In the genomic region with DNA sequence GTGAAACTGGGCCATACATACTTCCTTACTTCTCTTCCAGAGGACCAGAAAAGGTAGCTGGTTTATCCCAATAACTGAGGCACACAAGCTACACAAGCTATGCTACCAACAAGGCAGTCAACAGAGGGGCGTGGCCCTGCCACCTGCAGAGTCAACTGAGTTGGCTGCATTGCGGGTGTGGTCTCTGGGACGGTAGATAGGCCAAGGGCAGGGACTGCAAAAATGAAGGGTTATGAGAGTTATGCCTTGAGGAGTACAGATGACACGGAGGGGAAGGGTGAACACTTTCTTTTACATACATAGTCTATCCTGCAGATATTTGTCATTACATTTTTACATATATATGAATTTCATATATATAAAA, we compare ENCODE assay signal across 22 mouse cellular contexts. TPM values are rescaled to one million over a fixed set of nuclear protein-coding genes. Genes with fewer than 3 reads are reported as not detected.
DNase-seq lines count a peak whose midpoint lies in the region; ATAC-seq and TF ChIP-seq lines count a peak whose summit lies in the region.
"Had no signal": no experiment of that assay in that cellular context is flagged by ENCODE, and none has a peak within 500 bp of the region (broad histone marks: within the 10 kb centered on the region; RNA-seq: fewer than 3 reads in every experiment).

No protein-coding gene starts in this region.

- no peak for TF ChIP-seq EP300 in stomach, postnatal 0 days (optimal IDR thresholded peaks at IDR 0.05)

- H3K27me3 ChIP-seq in forebrain, embryonic 11.5 days (ENCODE audit: control insufficient read depth, insufficient read depth, low read length) = no peaks in the 10 kb centered on the region
- no peaks in the 10 kb centered on the region for H3K27me3 ChIP-seq in forebrain, embryonic 14.5 days (replicated peaks; ENCODE audit: control insufficient read depth, insufficient read depth, low read length)
- H3K27me3 ChIP-seq in liver, embryonic 12.5 days (replicated peaks) = no peaks in the 10 kb centered on the region
- H3K27me3 ChIP-seq in stomach, postnatal 0 days (ENCODE audit: control insufficient read depth, insufficient read depth, low read length) = no peaks in the 10 kb centered on the region
- H3K27me3 ChIP-seq in midbrain, embryonic 13.5 days = no peaks in the 10 kb centered on the region
- H3K27me3 ChIP-seq: embryonic facial prominence, embryonic 12.5 days; heart, embryonic 12.5 days; limb, embryonic 15.5 days; midbrain, embryonic 15.5 days; neural tube, embryonic 15.5 days; Patski had no signal

- peak; percentile 45 for DNase-seq in forebrain, embryonic 11.5 days (ENCODE audit: low spot score)
- no peak for DNase-seq in forebrain, embryonic 14.5 days (ENCODE audit: low spot score)
- peak; percentile 33 for DNase-seq in stomach, postnatal 0 days (ENCODE audit: low spot score)
- DNase-seq in layer of hippocampus, adult 9-11 months = no peak
- DNase-seq in kidney, postnatal 36 days = no peak
- DNase-seq: adrenal gland, postnatal 10 days; cerebellum, adult 8-10 months; forebrain, postnatal 0 days; heart, postnatal 14 days; lung, postnatal 10 days; thymus, adult 18-20 months; thymus, postnatal 4 days had no signal

- no peaks in the 10 kb centered on the region for H3K4me1 ChIP-seq in forebrain, embryonic 11.5 days (replicated peaks; ENCODE audit: control insufficient read depth, insufficient read depth, low read length)
- no peaks in the 10 kb centered on the region for H3K4me1 ChIP-seq in forebrain, embryonic 14.5 days (ENCODE audit: control insufficient read depth, insufficient read depth, low read length)
- peaks cover 50% of the 10 kb centered on the region for H3K4me1 ChIP-seq in liver, embryonic 12.5 days
- no peaks in the 10 kb centered on the region for H3K4me1 ChIP-seq in stomach, postnatal 0 days (replicated peaks; ENCODE audit: control insufficient read depth, insufficient read depth)
- peaks cover 19% of the 10 kb centered on the region for H3K4me1 ChIP-seq in midbrain, embryonic 13.5 days (replicated peaks)
- H3K4me1 ChIP-seq: limb, embryonic 15.5 days had no signal

- TF ChIP-seq CTCF in stomach, postnatal 0 days (IDR thresholded peaks at IDR 0.05; ENCODE audit: low read depth) = no peak

- no peaks in the 10 kb centered on the region for H3K36me3 ChIP-seq in forebrain, embryonic 11.5 days (ENCODE audit: control insufficient read depth, insufficient read depth, low read length)
- H3K36me3 ChIP-seq in forebrain, embryonic 14.5 days (ENCODE audit: control insufficient read depth, insufficient read depth, low read length) = peaks cover 4% of the 10 kb centered on the region; the same call in 1 of the 2 replicates
- no peaks in the 10 kb centered on the region for H3K36me3 ChIP-seq in liver, embryonic 12.5 days
- no peaks in the 10 kb centered on the region; the same call in 1 of the 2 replicates for H3K36me3 ChIP-seq in stomach, postnatal 0 days (ENCODE audit: control insufficient read depth, insufficient read depth, low read length)
- peaks cover 32% of the 10 kb centered on the region for H3K36me3 ChIP-seq in midbrain, embryonic 13.5 days
- H3K36me3 ChIP-seq: limb, embryonic 15.5 days; midbrain, embryonic 15.5 days had no signal

- ATAC-seq in forebrain, embryonic 11.5 days (replicated peaks; ENCODE audit: low FRiP score) = no peak
- no peak for ATAC-seq in forebrain, embryonic 14.5 days
- peak; percentile 92 for ATAC-seq in liver, embryonic 12.5 days
- peak; percentile 86 for ATAC-seq in megakaryocyte-erythroid progenitor cell, adult 5-6 weeks (replicated peaks; ENCODE audit: low FRiP score, low TSS enrichment, poor library complexity, severe bottlenecking)
- no peak for ATAC-seq in stomach, postnatal 0 days (ENCODE audit: low FRiP score, low TSS enrichment)
- ATAC-seq in midbrain, embryonic 13.5 days = no peak
- ATAC-seq: forebrain, postnatal 0 days; midbrain, embryonic 15.5 days; Patski had no signal

- H3K4me2 ChIP-seq in forebrain, embryonic 11.5 days (ENCODE audit: low read depth, low read length, severe bottlenecking) = no peak overlapping the region
- H3K4me2 ChIP-seq in forebrain, embryonic 14.5 days (ENCODE audit: low read length) = no peak overlapping the region
- H3K4me2 ChIP-seq in liver, embryonic 12.5 days = peak overlapping the region; percentile 45
- H3K4me2 ChIP-seq in stomach, postnatal 0 days (replicated peaks; ENCODE audit: low read depth) = no peak overlapping the region
- no peak overlapping the region for H3K4me2 ChIP-seq in midbrain, embryonic 13.5 days (replicated peaks)
- H3K4me2 ChIP-seq: embryonic facial prominence, embryonic 12.5 days; heart, embryonic 12.5 days; hindbrain, embryonic 14.5 days; limb, embryonic 15.5 days; midbrain, embryonic 15.5 days; neural tube, embryonic 15.5 days had no signal

- 88% methylated on average over 4 of the region's 4 CpGs for WGBS in forebrain, embryonic 11.5 days
- 87% methylated on average over 4 of the region's 4 CpGs for WGBS in forebrain, embryonic 14.5 days
- 30% methylated on average over 4 of the region's 4 CpGs for WGBS in liver, embryonic 12.5 days (ENCODE audit: insufficient replicate concordance)
- WGBS in stomach, postnatal 0 days = 72% methylated on average over 4 of the region's 4 CpGs
- WGBS in midbrain, embryonic 13.5 days = 89% methylated on average over 4 of the region's 4 CpGs

- no peaks in the 10 kb centered on the region for H3K9me3 ChIP-seq in forebrain, embryonic 11.5 days (ENCODE audit: control insufficient read depth, low read length)
- no peaks in the 10 kb centered on the region for H3K9me3 ChIP-seq in forebrain, embryonic 14.5 days (replicated peaks; ENCODE audit: control insufficient read depth, low read length)
- no peaks in the 10 kb centered on the region for H3K9me3 ChIP-seq in liver, embryonic 12.5 days (replicated peaks)
- no peaks in the 10 kb centered on the region for H3K9me3 ChIP-seq in stomach, postnatal 0 days (ENCODE audit: control insufficient read depth, low read length)
- no peaks in the 10 kb centered on the region for H3K9me3 ChIP-seq in midbrain, embryonic 13.5 days
- H3K9me3 ChIP-seq: embryonic facial prominence, embryonic 12.5 days; heart, embryonic 12.5 days; limb, embryonic 15.5 days; midbrain, embryonic 15.5 days; neural tube, embryonic 15.5 days had no signal

- H3K27ac ChIP-seq in forebrain, embryonic 11.5 days (ENCODE audit: low read depth, low read length) = no peak overlapping the region
- H3K27ac ChIP-seq in forebrain, embryonic 14.5 days (ENCODE audit: low read depth, low read length) = no peak overlapping the region
- H3K27ac ChIP-seq in liver, embryonic 12.5 days = peak overlapping the region; percentile 77
- no peak overlapping the region for H3K27ac ChIP-seq in stomach, postnatal 0 days (replicated peaks)
- H3K27ac ChIP-seq in midbrain, embryonic 13.5 days = no peak overlapping the region
- H3K27ac ChIP-seq: embryonic facial prominence, embryonic 12.5 days; hindbrain, embryonic 14.5 days; limb, embryonic 15.5 days; midbrain, embryonic 15.5 days; neural tube, embryonic 15.5 days had no signal

- no peak overlapping the region for H3K4me3 ChIP-seq in forebrain, embryonic 11.5 days (ENCODE audit: low read depth, low read length)
- no peak overlapping the region for H3K4me3 ChIP-seq in forebrain, embryonic 14.5 days (ENCODE audit: low read depth, low read length)
- no peak overlapping the region for H3K4me3 ChIP-seq in liver, embryonic 12.5 days
- no peak overlapping the region for H3K4me3 ChIP-seq in stomach, postnatal 0 days (ENCODE audit: low read depth, low read length)
- H3K4me3 ChIP-seq in midbrain, embryonic 13.5 days (replicated peaks) = no peak overlapping the region
- H3K4me3 ChIP-seq: embryonic facial prominence, embryonic 12.5 days; heart, embryonic 12.5 days; limb, embryonic 15.5 days; midbrain, embryonic 15.5 days; neural tube, embryonic 15.5 days had no signal

- no peak overlapping the region for H3K9ac ChIP-seq in forebrain, embryonic 11.5 days (ENCODE audit: low read length)
- H3K9ac ChIP-seq in forebrain, embryonic 14.5 days (ENCODE audit: low read length) = no peak overlapping the region
- H3K9ac ChIP-seq in liver, embryonic 12.5 days = no peak overlapping the region
- no peak overlapping the region for H3K9ac ChIP-seq in stomach, postnatal 0 days (ENCODE audit: low read length)
- no peak overlapping the region for H3K9ac ChIP-seq in midbrain, embryonic 13.5 days (replicated peaks)
- H3K9ac ChIP-seq: embryonic facial prominence, embryonic 12.5 days; forebrain, postnatal 0 days; heart, embryonic 12.5 days; hindbrain, embryonic 14.5 days; limb, embryonic 15.5 days; midbrain, embryonic 15.5 days; neural tube, embryonic 15.5 days had no signal

RNA-seq across cellular contexts. Expression of gene Pofut2, which starts 41.9 kb away (rescaled TPM):
- polyA plus RNA-seq in forebrain, embryonic 11.5 days (2014; fragmentation: Nextera tagmentation; extraction: Ambion mirVana) = 67.0 and 78.0 TPM in 2 replicates
- 44.1 and 55.2 TPM in 2 replicates for polyA plus RNA-seq in forebrain, embryonic 14.5 days (2014; fragmentation: Nextera tagmentation; extraction: Ambion mirVana)
- 40.7 and 43.2 TPM in 2 replicates for polyA plus RNA-seq in liver, embryonic 12.5 days (2016; fragmentation: Nextera tagmentation; extraction: Ambion mirVana)
- total RNA-seq in megakaryocyte-erythroid progenitor cell, adult 5-6 weeks (2014; fragmentation: Nextera tagmentation) = 18.3 and 24.5 TPM in 2 replicates
- 7.4 and 14.8 TPM in 2 replicates for total RNA-seq in megakaryocyte-erythroid progenitor cell, adult 5-6 weeks (2017)
- polyA plus RNA-seq in stomach, postnatal 0 days (2015; fragmentation: Nextera tagmentation; extraction: Ambion mirVana) = 50.7 and 54.0 TPM in 2 replicates
- 57.0 and 57.7 TPM in 2 replicates for polyA plus RNA-seq in midbrain, embryonic 13.5 days (2015; fragmentation: Nextera tagmentation; extraction: Ambion mirVana)

Comparison
In these comparisons a context has a peak if more than half of its experiments do, and no peak if none do; other contexts are left out.
1. DNase-seq: peak in forebrain, embryonic 11.5 days (single experiment) and stomach, postnatal 0 days (single experiment); none in forebrain, embryonic 14.5 days (single experiment), layer of hippocampus, adult 9-11 months (single experiment) and kidney, postnatal 36 days (0 of 2).
2. ATAC-seq: peak in liver, embryonic 12.5 days (single experiment) and megakaryocyte-erythroid progenitor cell, adult 5-6 weeks (single experiment); none in forebrain, embryonic 11.5 days (single experiment), forebrain, embryonic 14.5 days (single experiment), stomach, postnatal 0 days (single experiment) and midbrain, embryonic 13.5 days (single experiment).